Mouse (Mus musculus) E14TG2a.4 (cell line): ENCODE data around the gene Simc1.

ENCODE experiments used
- CTCF ChIP-seq: conservative IDR thresholded peaks from 2 replicates; pipeline ENCODE4 v1.5.1; 2014; ENCODE audit warnings: low read length
- POU5F1 ChIP-seq: IDR thresholded peaks from 2 replicates; pipeline ENCODE4 v1.6.1; 2014; ENCODE audit warnings: low read length, borderline replicate concordance

GRCm38 (mm10) chr13:54564232-54565200 is 60.9 kb downstream of the Simc1 start:
- TF ChIP-seq POU5F1: no peak
- no peak for TF ChIP-seq CTCF
